ENCODE assay signal across 8 mouse cellular contexts in genomic region chr1:23922530-23922884, GRCm38 (mm10). TPM values are rescaled to one million over a fixed set of nuclear protein-coding genes. Genes with fewer than 3 reads are reported as not detected.
DNase-seq lines count a peak whose midpoint lies in the region; ATAC-seq and TF ChIP-seq lines count a peak whose summit lies in the region.

No protein-coding gene starts in this region.

- WGBS in lung, adult 2 months = 26% methylated on average over 9 of the region's 9 CpGs
- WGBS in intestine, embryonic 16.5 days = 29% methylated on average over 9 of the region's 9 CpGs
- WGBS in neural tube, embryonic 13.5 days = 30% methylated on average over 9 of the region's 9 CpGs

- no peaks in the 10 kb centered on the region for H3K36me3 ChIP-seq in intestine, embryonic 16.5 days (ENCODE audit: control insufficient read depth, insufficient read depth, low read length)
- no peaks in the 10 kb centered on the region for H3K36me3 ChIP-seq in neural tube, embryonic 13.5 days

- TF ChIP-seq POLR2A in lung, adult 2 months (IDR thresholded peaks at IDR 0.05; ENCODE audit: borderline replicate concordance, extremely low read depth, low read depth, low read length) = no peak
- no peak; the same call in 1 of the 2 replicates for TF ChIP-seq POLR2A in embryonic fibroblast, embryonic 13.5 days (IDR thresholded peaks at IDR 0.05; ENCODE audit: low read depth, low read length)

- H3K4me2 ChIP-seq in intestine, embryonic 16.5 days (ENCODE audit: low read depth, low read length) = peak overlapping the region; percentile 71
- peak overlapping the region; percentile 75 for H3K4me2 ChIP-seq in neural tube, embryonic 13.5 days

- H3K4me1 ChIP-seq in lung, adult 2 months (ENCODE audit: control insufficient read depth, insufficient read depth, low read length) = peaks cover 5% of the 10 kb centered on the region
- no peaks in the 10 kb centered on the region; the same call in 1 of the 2 replicates for H3K4me1 ChIP-seq in embryonic fibroblast, embryonic 13.5 days (ENCODE audit: control insufficient read depth, insufficient read depth, low read length)
- H3K4me1 ChIP-seq in intestine, embryonic 16.5 days (ENCODE audit: control insufficient read depth, insufficient read depth, low read length) = peaks cover 3% of the 10 kb centered on the region
- peaks cover 29% of the 10 kb centered on the region for H3K4me1 ChIP-seq in neural tube, embryonic 13.5 days (replicated peaks)

- no peak for TF ChIP-seq CTCF in lung, adult 2 months (IDR thresholded peaks at IDR 0.05; ENCODE audit: insufficient read depth, low read length)
- TF ChIP-seq CTCF in embryonic fibroblast, embryonic 13.5 days (IDR thresholded peaks at IDR 0.05; ENCODE audit: borderline replicate concordance, insufficient read depth, low read length) = no peak

- no peak overlapping the region for H3K27ac ChIP-seq in embryonic fibroblast, embryonic 13.5 days (ENCODE audit: insufficient read depth, low read length)
- H3K27ac ChIP-seq in intestine, embryonic 16.5 days (ENCODE audit: low read length) = no peak overlapping the region
- H3K27ac ChIP-seq in neural tube, embryonic 13.5 days (replicated peaks) = peak overlapping the region; percentile 97

- no peaks in the 10 kb centered on the region for H3K27me3 ChIP-seq in intestine, embryonic 16.5 days (replicated peaks; ENCODE audit: control insufficient read depth, insufficient read depth, low read length)
- no peaks in the 10 kb centered on the region for H3K27me3 ChIP-seq in neural tube, embryonic 13.5 days

- peak overlapping the region; percentile 87 for H3K9ac ChIP-seq in intestine, embryonic 16.5 days (ENCODE audit: low read depth, low read length)
- H3K9ac ChIP-seq in neural tube, embryonic 13.5 days = peak overlapping the region; percentile 96

- no peaks in the 10 kb centered on the region for H3K9me3 ChIP-seq in intestine, embryonic 16.5 days (ENCODE audit: control insufficient read depth, low read length)
- H3K9me3 ChIP-seq in neural tube, embryonic 13.5 days = peaks cover 3% of the 10 kb centered on the region; the same call in 1 of the 2 replicates

- ATAC-seq in intestine, embryonic 16.5 days = peak; percentile 8; the same call in 1 of the 2 replicates
- no peak for ATAC-seq in neural tube, embryonic 13.5 days (ENCODE audit: low read depth)

- H3K4me3 ChIP-seq in lung, adult 2 months (replicated peaks; ENCODE audit: extremely low read depth, low read depth, low read length) = peak overlapping the region; percentile 47
- peak overlapping the region; percentile 28; the same call in 1 of the 2 replicates for H3K4me3 ChIP-seq in embryonic fibroblast, embryonic 13.5 days (ENCODE audit: insufficient read depth, low read length)
- peak overlapping the region; percentile 72 for H3K4me3 ChIP-seq in intestine, embryonic 16.5 days (ENCODE audit: low read length)
- H3K4me3 ChIP-seq in neural tube, embryonic 13.5 days = peak overlapping the region; percentile 93

- DNase-seq in lung, adult 2 months = no peak
- no peak for DNase-seq in lung, postnatal 10 days
- DNase-seq in cerebellum, postnatal 14 days = no peak
- no peak for DNase-seq in right cerebral cortex, adult 2 months (ENCODE audit: low spot score in 2 of 2)
- no peak for DNase-seq in urinary bladder, postnatal 36 days (ENCODE audit: low spot score in 2 of 2)

RNA-seq across cellular contexts. Expression of gene Smap1, which starts 0.4 kb away (rescaled TPM):
- 28.4 and 45.0 TPM in 2 replicates for polyA plus RNA-seq in lung, adult 2 months (2012; rRNA removed)
- 87.4 and 123 TPM in 2 replicates for polyA plus RNA-seq in embryonic fibroblast, embryonic 13.5 days (2011; ENCODE audit: insufficient read length, low read depth, missing spikeins)
- polyA plus RNA-seq in intestine, embryonic 16.5 days (2015; fragmentation: Nextera tagmentation; extraction: Ambion mirVana) = 17.3 and 18.0 TPM in 2 replicates
- 95.6 and 95.8 TPM in 2 replicates for polyA plus RNA-seq in neural tube, embryonic 13.5 days (2015; fragmentation: Nextera tagmentation; extraction: Ambion mirVana)

Comparison
In these comparisons a context has a peak if more than half of its experiments do, and no peak if none do; other contexts are left out.
1. H3K4me3 ChIP-seq: peak in every context shown above with its lines; median percentile 93 in neural tube, embryonic 13.5 days; 72 in intestine, embryonic 16.5 days; 47 in lung, adult 2 months; 28 in embryonic fibroblast, embryonic 13.5 days.